ENCODE assay signal across 14 mouse cellular contexts in the genomic region with DNA sequence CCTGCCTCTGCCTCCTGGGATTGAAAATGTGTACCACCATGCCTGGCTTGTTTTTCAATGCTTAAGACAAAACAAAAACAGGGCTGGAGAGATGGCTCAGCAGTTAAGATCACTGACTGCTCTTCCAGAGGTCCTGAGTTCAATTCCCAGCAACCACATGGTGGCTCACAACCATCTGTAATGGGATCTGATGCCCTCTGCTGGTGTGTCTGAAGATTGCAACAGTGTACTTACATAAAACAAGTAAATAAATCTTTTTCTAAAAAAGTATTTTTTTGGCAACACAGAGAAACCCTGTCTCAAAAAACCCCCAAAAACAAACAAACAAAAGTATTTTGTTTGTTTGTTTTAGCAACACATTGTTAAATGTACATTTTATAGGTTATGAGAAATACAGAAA. TPM values are rescaled to one million over a fixed set of nuclear protein-coding genes. Genes with fewer than 3 reads are reported as not detected.
"Had no signal": no experiment of that assay in that cellular context is flagged by ENCODE, and none has a peak within 500 bp of the region (broad histone marks: within the 10 kb centered on the region; RNA-seq: fewer than 3 reads in every experiment).

No protein-coding gene starts in this region.

RNA-seq across cellular contexts. Expression of gene Olfr1373, which starts 24.9 kb away (rescaled TPM):
- total RNA-seq: layer of hippocampus, postnatal 14 days; left cerebral cortex, postnatal 25 days had no signal
- polyA plus RNA-seq: intestine, embryonic 15.5 days; kidney, embryonic 14.5 days; limb, embryonic 10.5 days; limb, embryonic 13.5 days; liver, embryonic 13.5 days; midbrain, embryonic 10.5 days; midbrain, embryonic 13.5 days; midbrain, embryonic 16.5 days; neural tube, embryonic 11.5 days; neural tube, embryonic 14.5 days; stomach, embryonic 14.5 days; thymus, postnatal 0 days had no signal
